In the genomic region with DNA sequence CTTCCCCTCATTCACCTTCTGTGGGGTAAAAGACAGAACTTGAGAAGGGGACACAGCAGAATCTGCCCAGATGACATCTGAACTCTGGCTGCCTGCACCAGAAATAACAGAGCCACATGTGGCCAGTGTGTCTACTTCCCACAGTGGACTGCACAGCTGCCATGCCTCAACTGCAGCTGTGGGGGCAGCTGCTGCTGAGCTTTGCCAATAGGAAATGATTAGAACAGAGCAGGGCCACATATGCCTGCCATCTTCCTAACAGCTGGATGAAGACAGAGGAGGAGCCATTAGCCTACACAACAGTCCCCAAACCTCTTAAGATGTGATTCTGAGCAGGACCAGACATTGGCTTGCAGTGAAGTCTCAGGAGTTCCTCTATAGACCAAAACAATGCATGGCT, we compare ENCODE assay signal across 13 mouse cellular contexts.
DNase-seq lines count a peak whose midpoint lies in the region; ATAC-seq and TF ChIP-seq lines count a peak whose summit lies in the region.
"Had no signal": no experiment of that assay in that cellular context is flagged by ENCODE, and none has a peak within 500 bp of the region (broad histone marks: within the 10 kb centered on the region; RNA-seq: fewer than 3 reads in every experiment).

No protein-coding gene starts in this region.

- no peaks in the 10 kb centered on the region for H3K4me1 ChIP-seq in kidney, embryonic 15.5 days
- peaks cover 15% of the 10 kb centered on the region for H3K4me1 ChIP-seq in embryonic fibroblast, embryonic 13.5 days (ENCODE audit: control insufficient read depth, insufficient read depth, low read length)
- H3K4me1 ChIP-seq in intestine, embryonic 15.5 days (replicated peaks), result no peaks in the 10 kb centered on the region
- H3K4me1 ChIP-seq: limb, embryonic 12.5 days had no signal

- no peak for DNase-seq in kidney, adult 11 months
- peak; percentile 47 for DNase-seq in lung, postnatal 25 days (ENCODE audit: low spot score)
- no peak for DNase-seq in spleen, postnatal 36 days (ENCODE audit: low spot score in 2 of 2)
- no peak for DNase-seq in adrenal gland, postnatal 10 days
- no peak for DNase-seq in gastrocnemius, adult 18-20 months (ENCODE audit: low spot score)
- DNase-seq: cerebellum, adult 2 months; forebrain, postnatal 0 days; layer of hippocampus, adult 9-11 months had no signal

- H3K9me3 ChIP-seq in kidney, embryonic 15.5 days (replicated peaks), result no peaks in the 10 kb centered on the region
- H3K9me3 ChIP-seq in intestine, embryonic 15.5 days, result no peaks in the 10 kb centered on the region
- H3K9me3 ChIP-seq: heart, embryonic 13.5 days; limb, embryonic 12.5 days had no signal

- no peak for TF ChIP-seq POLR2A in embryonic fibroblast, embryonic 13.5 days (IDR thresholded peaks at IDR 0.05; ENCODE audit: low read depth, low read length)

- H3K9ac ChIP-seq in kidney, embryonic 15.5 days, result no peak overlapping the region
- H3K9ac ChIP-seq in intestine, embryonic 15.5 days, result no peak overlapping the region
- H3K9ac ChIP-seq: forebrain, postnatal 0 days; heart, embryonic 13.5 days; limb, embryonic 12.5 days had no signal

- TF ChIP-seq CTCF in embryonic fibroblast, embryonic 13.5 days (IDR thresholded peaks at IDR 0.05; ENCODE audit: borderline replicate concordance, insufficient read depth, low read length), result no peak

- H3K4me2 ChIP-seq in kidney, embryonic 15.5 days, result no peak overlapping the region
- H3K4me2 ChIP-seq in intestine, embryonic 15.5 days (replicated peaks), result no peak overlapping the region
- H3K4me2 ChIP-seq: heart, embryonic 13.5 days; limb, embryonic 12.5 days had no signal

- ATAC-seq in kidney, embryonic 15.5 days (replicated peaks; ENCODE audit: low FRiP score), result 0 out of 2 replicates have a peak, but pooled peaks have one; percentile 22
- peak; percentile 47; the same call in 1 of the 2 replicates for ATAC-seq in intestine, embryonic 15.5 days
- ATAC-seq: forebrain, postnatal 0 days had no signal

- H3K36me3 ChIP-seq in kidney, embryonic 15.5 days, result peaks cover 76% of the 10 kb centered on the region
- H3K36me3 ChIP-seq in intestine, embryonic 15.5 days, result peaks cover 13% of the 10 kb centered on the region; the same call in 1 of the 2 replicates

- no peak overlapping the region for H3K4me3 ChIP-seq in kidney, embryonic 15.5 days (replicated peaks)
- no peak overlapping the region for H3K4me3 ChIP-seq in embryonic fibroblast, embryonic 13.5 days (ENCODE audit: insufficient read depth, low read length)
- no peak overlapping the region for H3K4me3 ChIP-seq in intestine, embryonic 15.5 days (replicated peaks)
- H3K4me3 ChIP-seq: heart, embryonic 13.5 days; limb, embryonic 12.5 days had no signal

- no peaks in the 10 kb centered on the region for H3K27me3 ChIP-seq in kidney, embryonic 15.5 days
- H3K27me3 ChIP-seq in intestine, embryonic 15.5 days (replicated peaks), result no peaks in the 10 kb centered on the region
- H3K27me3 ChIP-seq: heart, embryonic 13.5 days; limb, embryonic 12.5 days had no signal

- no peak overlapping the region for H3K27ac ChIP-seq in kidney, embryonic 15.5 days
- peak overlapping the region; percentile 34 for H3K27ac ChIP-seq in embryonic fibroblast, embryonic 13.5 days (ENCODE audit: insufficient read depth, low read length)
- H3K27ac ChIP-seq in intestine, embryonic 15.5 days, result no peak overlapping the region
- H3K27ac ChIP-seq: heart, embryonic 13.5 days; limb, embryonic 12.5 days had no signal
